Mouse (Mus musculus) kidney, embryonic 15.5 days (tissue): ENCODE data around the gene Ap2a1. TPM values are rescaled to one million over a fixed set of nuclear protein-coding genes. Genes with fewer than 3 reads are reported as not detected.

ENCODE experiments used
- ATAC-seq: fragments of 200-750 bp; cut with Nextera tagmentation; replicated peaks from 2 replicates; pipeline ENCODE4 v1.8.0; 2017; ENCODE audit warnings: moderate TSS enrichment; ENCODE audit not compliant: low FRiP score
- H3K27ac ChIP-seq: fragments of 300-500 bp; sonication (generic); 2 replicates; pipeline ENCODE4 v1.5.1; 2015; ENCODE audit warnings: mild to moderate bottlenecking, inconsistent platforms
- H3K27me3 ChIP-seq: fragments of 300-500 bp; sonication (generic); 2 replicates; pipeline ENCODE4 v1.6.1; 2015; ENCODE audit warnings: inconsistent platforms
- H3K36me3 ChIP-seq: fragments of 300-500 bp; sonication (generic); 2 replicates; pipeline ENCODE4 v1.6.1; 2015; ENCODE audit warnings: inconsistent platforms
- H3K4me1 ChIP-seq: fragments of 300-500 bp; sonication (generic); 2 replicates; pipeline ENCODE4 v1.6.1; 2015; ENCODE audit warnings: inconsistent platforms
- H3K4me2 ChIP-seq: fragments of 300-500 bp; sonication (generic); 2 replicates; pipeline ENCODE4 v1.6.1; 2015; ENCODE audit warnings: moderate library complexity, mild to moderate bottlenecking, inconsistent platforms
- H3K4me3 ChIP-seq: fragments of 300-500 bp; sonication (generic); replicated peaks from 2 replicates; pipeline ENCODE4 v1.5.1; 2015; ENCODE audit warnings: mild to moderate bottlenecking, inconsistent platforms
- H3K9ac ChIP-seq: fragments of 300-500 bp; sonication (generic); 2 replicates; pipeline ENCODE4 v1.6.1; 2015; ENCODE audit warnings: mild to moderate bottlenecking, inconsistent platforms
- H3K9me3 ChIP-seq: fragments of 300-500 bp; sonication (generic); replicated peaks from 2 replicates; pipeline ENCODE4 v1.6.1; 2016; ENCODE audit warnings: inconsistent platforms
- WGBS: fragments of 180-500 bp; shearing (Covaris S2); methylation state at CpG from one replicate; pipeline ENCODE4 v1.1.7; 2015; ENCODE audit warnings: mixed read lengths; 5-methylcytosine and 5-hydroxymethylcytosine counted together
- polyA plus RNA-seq: library from polyadenylated mRNA; unstranded; fragments of >200 nt; fragmentation: Nextera tagmentation; extraction: Ambion mirVana; gene quantifications from 2 replicates; pipeline ENCODE4 v1.2.1, GENCODE M21; 2015

Ap2a1 gene
- polyA plus RNA-seq, 1 experiment from 2014 or later = 79.1 TPM

DNA sequence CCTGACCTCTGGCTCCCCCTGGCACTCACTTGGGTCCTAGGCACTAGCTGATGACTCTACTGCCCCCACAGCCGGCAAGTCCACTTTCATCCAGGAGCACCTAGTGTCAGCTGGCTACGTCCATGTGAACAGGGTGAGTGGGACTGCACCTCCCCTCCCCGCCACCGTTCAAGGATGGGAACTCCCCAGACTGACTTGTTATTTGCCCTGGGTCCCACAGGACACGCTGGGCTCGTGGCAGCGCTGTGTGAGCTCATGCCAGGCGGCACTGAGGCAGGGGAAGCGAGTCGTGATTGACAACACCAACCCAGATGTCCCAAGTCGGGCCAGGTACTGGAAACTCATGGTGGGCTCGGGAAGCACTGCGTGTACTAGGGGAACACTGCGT, 67.9 kb downstream of the Ap2a1 start:
- ATAC-seq = no peak
- peak overlapping the region; percentile 75 for H3K27ac ChIP-seq
- H3K4me2 ChIP-seq = no peak overlapping the region
- H3K9me3 ChIP-seq = no peaks in the 10 kb centered on the region
- peaks cover 51% of the 10 kb centered on the region for H3K4me1 ChIP-seq
- H3K27me3 ChIP-seq = no peaks in the 10 kb centered on the region
- WGBS = 78% methylated on average over 14 of the region's 14 CpGs
- H3K4me3 ChIP-seq = no peak overlapping the region
- H3K9ac ChIP-seq = no peak overlapping the region
- peaks cover 66% of the 10 kb centered on the region for H3K36me3 ChIP-seq

DNA sequence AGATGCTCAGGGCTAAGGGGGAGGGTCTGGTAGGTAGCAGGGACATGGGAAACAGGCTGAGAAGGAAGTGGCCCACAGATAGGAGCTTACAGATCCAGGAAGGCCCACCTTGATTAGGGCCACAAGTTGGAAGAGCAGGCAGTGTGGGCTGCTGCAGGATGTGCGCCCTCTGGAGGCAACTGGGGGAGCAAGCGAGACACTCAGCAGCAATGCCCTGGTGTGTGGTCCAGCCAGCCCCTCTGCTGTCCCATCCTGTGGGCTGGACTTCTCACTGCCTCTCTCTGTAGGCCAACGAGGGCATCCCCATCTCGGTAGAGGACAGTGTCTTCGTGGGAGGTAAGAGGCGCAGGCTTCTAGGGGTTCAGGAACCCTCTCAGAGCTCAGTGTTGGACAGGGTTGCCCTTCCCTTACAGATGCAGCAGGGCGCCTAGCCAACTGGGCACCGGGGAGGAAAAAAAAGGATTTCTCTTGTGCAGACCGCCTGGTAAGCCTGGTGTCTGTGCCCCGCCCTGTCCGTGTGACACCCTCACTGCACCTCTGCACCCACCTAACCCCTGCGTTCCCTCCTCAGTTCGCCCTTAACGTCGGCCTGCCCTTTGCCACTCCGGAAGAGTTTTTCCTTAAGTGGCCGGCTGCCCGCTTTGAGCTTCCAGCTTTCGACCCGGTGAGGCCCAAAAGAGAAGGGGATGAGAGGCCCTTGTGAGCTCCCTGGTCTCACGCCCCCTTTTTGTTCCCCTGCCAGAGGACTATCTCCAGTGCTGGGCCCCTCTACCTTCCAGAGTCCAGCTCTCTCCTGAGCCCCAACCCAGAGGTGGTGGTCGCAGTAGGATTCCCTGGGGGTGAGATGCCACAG, 68.5 kb downstream of the Ap2a1 start:
- 0 out of 2 replicates have a peak overlapping the region, but pooled peaks have one; percentile 12 for H3K4me2 ChIP-seq
- H3K9me3 ChIP-seq = no peaks in the 10 kb centered on the region
- peaks cover 61% of the 10 kb centered on the region for H3K36me3 ChIP-seq
- peaks cover 51% of the 10 kb centered on the region for H3K4me1 ChIP-seq
- H3K9ac ChIP-seq = no peak overlapping the region
- peak overlapping the region; percentile 75 for H3K27ac ChIP-seq
- H3K4me3 ChIP-seq = peak overlapping the region; percentile 13; the same call in 1 of the 2 replicates
- peak; percentile 20; the same call in 1 of the 2 replicates for ATAC-seq
- WGBS = 55% methylated on average over 22 of the region's 22 CpGs
- no peaks in the 10 kb centered on the region for H3K27me3 ChIP-seq

DNA sequence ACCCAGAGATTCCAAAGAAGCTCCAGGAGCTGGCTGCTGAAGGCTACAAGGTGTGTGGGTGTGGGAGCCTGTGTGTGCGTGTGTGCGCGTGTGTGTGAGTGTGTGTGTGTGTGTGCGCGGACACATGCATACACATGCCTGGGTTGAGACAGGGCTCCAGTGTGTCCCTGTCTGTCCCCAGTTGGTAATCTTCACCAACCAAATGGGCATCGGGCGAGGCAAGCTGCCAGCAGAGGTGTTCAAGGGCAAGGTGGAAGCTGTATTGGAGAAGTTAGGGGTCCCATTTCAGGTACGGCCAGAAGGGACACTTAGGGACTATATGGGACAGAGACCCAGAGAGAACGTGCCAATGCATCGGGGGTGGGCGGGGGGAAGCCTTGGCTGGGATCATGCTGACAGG, 69.4 kb downstream of the Ap2a1 start:
- ATAC-seq = no peak
- 0 out of 2 replicates have a peak overlapping the region, but pooled peaks have one; percentile 16 for H3K27ac ChIP-seq
- 94% methylated on average over 11 of the region's 11 CpGs for WGBS

DNA sequence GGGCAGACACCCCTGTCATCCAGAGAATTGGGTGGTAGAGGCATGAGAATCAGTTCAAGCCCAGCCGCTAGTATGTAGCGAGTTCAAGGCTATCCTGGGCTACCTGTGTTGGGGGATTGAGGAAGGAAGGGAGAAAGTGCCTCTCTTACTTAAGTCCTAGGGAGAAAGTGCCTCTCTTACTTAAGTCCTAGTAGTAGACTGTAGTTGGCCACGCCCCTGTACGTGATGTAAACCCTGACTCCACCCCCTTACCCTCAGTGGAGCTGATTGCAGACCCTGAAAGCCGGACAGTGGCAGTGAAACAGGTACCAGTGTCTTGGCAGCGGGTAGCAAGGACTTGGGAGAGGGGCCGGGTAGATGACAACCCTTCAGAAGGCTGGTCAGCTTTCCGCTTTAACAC, 71.4 kb downstream of the Ap2a1 start:
- Histone ChIP-seq H3K27ac (peak overlapping the region; percentile 92), H3K4me1 (peaks cover 65% of the 10 kb centered on the region), H3K36me3 (peaks cover 36% of the 10 kb centered on the region), H3K4me2 (peak overlapping the region; percentile 81), H3K9ac (peak overlapping the region; percentile 70), H3K9me3 (no peaks in the 10 kb centered on the region), H3K27me3 (no peaks in the 10 kb centered on the region), H3K4me3 (peak overlapping the region; percentile 65)
- WGBS = 25% methylated on average over 8 of the region's 8 CpGs
- no peak for ATAC-seq

More for the DNA sequence above, 69.4 kb downstream of the Ap2a1 start:
- no peak overlapping the region for H3K9ac ChIP-seq
- H3K4me3 ChIP-seq = no peak overlapping the region
- H3K27me3 ChIP-seq = no peaks in the 10 kb centered on the region
- no peak overlapping the region for H3K4me2 ChIP-seq
- no peaks in the 10 kb centered on the region for H3K9me3 ChIP-seq
- peaks cover 51% of the 10 kb centered on the region for H3K4me1 ChIP-seq
- H3K36me3 ChIP-seq = peaks cover 52% of the 10 kb centered on the region

DNA sequence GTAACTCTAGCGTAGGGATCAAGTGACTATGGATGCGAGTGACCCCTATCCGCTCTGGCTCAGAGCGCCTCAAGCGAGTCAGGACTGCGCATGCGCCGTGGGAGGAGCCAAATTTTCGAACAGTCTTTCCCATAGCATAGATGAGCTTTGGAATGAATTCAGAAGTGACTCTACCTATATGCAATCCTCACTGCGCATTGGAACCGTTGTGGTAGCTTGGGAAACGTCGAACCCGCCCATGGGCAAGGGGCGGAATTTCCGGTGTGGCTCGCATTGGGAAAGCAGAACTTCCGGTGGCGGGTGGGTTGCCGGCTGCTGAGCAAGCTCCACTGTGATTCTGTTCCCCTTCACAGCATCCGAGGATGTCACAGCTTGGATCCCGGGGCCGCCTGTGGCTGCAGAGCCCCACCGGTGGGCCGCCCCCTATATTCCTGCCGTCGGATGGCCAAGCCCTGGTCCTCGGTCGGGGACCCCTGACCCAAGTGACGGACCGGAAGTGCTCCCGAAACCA, 72.2 kb downstream of the Ap2a1 start, which contains the start of gene Pnkp:
Gene Pnkp, plus strand, starts transcription at position 98 of the 511 bp plus-strand sequence.
- Histone ChIP-seq H3K27ac (peak within 1 kb of the TSS; percentile 92), H3K36me3 (peaks cover 35% of the 10 kb centered on the region), H3K4me1 (peaks cover 72% of the 10 kb centered on the region), H3K27me3 (no peaks in the 10 kb centered on the region), H3K9me3 (no peaks in the 10 kb centered on the region), H3K4me2 (peak within 1 kb of the TSS; percentile 81), H3K9ac (peak within 1 kb of the TSS; percentile 70), H3K4me3 (peak within 1 kb of the TSS; percentile 65)
- WGBS = under 1% methylated on average over 32 of the region's 32 CpGs
- peak; percentile 7; the same call in 1 of the 2 replicates for ATAC-seq

DNA sequence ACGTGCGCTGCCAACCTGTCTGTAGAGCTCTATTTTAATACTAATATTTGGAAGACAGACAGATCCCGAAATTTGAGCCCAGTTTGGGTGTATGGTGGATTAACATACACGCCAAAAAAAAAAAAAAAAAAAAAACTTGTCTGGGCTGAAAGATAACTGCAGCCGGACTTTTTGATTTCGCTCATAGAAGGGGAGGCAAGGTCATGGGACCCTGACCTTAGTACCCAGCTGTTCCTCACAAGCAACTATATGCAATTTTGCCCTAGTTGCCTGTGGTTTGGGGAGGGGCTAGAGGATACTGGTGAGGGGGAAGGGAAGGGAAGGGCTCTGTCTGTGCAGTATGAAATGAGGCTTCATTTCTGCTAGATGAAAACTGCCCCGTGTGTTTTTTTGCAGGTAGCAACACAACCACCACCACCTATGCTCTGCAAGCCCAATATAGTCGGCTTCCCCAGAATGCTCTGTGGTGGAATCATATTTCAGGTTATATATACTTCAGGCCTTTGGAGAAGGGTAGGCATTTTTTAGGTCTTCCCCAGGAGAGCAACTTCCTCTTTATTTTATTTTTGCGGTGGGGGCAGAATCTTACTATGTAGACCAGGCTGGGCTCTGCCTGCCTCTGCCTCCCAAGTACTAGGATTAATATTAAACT, 72.9 kb downstream of the Ap2a1 start:
- Histone ChIP-seq H3K4me3 (peak overlapping the region; percentile 65), H3K27ac (peak overlapping the region; percentile 92), H3K9ac (peak overlapping the region; percentile 70), H3K27me3 (no peaks in the 10 kb centered on the region), H3K4me1 (peaks cover 73% of the 10 kb centered on the region), H3K4me2 (peak overlapping the region; percentile 81), H3K36me3 (peaks cover 32% of the 10 kb centered on the region), H3K9me3 (no peaks in the 10 kb centered on the region)
- 64% methylated on average over 9 of the region's 9 CpGs for WGBS
- no peak for ATAC-seq

DNA sequence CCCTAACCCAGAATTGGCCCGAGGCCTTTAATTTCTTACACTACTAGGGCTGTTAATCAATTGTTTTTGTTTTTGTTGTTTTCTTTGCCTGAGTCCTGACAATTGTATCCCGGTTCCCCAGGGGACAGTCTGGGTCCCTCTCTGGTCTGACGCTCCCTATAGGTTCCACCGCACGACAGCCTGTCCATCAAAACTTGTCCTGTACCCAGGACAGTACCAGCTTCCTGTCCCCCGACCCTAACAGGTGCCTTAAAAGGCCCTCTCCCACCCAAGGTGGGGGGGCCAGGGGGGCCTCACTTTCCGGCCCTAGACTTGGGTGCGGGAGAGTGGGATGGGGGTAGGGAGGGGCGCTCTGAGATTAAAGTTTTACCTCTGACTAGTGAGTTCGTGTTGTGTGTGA, 74.3 kb downstream of the Ap2a1 start:
- H3K27me3 ChIP-seq = no peaks in the 10 kb centered on the region
- peak overlapping the region; percentile 99 for H3K27ac ChIP-seq
- peaks cover 32% of the 10 kb centered on the region for H3K36me3 ChIP-seq
- peak overlapping the region; percentile 96 for H3K4me2 ChIP-seq
- H3K4me1 ChIP-seq = peaks cover 73% of the 10 kb centered on the region
- WGBS = 27% methylated on average over 10 of the region's 10 CpGs
- no peaks in the 10 kb centered on the region for H3K9me3 ChIP-seq
- H3K9ac ChIP-seq = peak overlapping the region; percentile 63
- no peak for ATAC-seq
- peak overlapping the region; percentile 58 for H3K4me3 ChIP-seq

DNA sequence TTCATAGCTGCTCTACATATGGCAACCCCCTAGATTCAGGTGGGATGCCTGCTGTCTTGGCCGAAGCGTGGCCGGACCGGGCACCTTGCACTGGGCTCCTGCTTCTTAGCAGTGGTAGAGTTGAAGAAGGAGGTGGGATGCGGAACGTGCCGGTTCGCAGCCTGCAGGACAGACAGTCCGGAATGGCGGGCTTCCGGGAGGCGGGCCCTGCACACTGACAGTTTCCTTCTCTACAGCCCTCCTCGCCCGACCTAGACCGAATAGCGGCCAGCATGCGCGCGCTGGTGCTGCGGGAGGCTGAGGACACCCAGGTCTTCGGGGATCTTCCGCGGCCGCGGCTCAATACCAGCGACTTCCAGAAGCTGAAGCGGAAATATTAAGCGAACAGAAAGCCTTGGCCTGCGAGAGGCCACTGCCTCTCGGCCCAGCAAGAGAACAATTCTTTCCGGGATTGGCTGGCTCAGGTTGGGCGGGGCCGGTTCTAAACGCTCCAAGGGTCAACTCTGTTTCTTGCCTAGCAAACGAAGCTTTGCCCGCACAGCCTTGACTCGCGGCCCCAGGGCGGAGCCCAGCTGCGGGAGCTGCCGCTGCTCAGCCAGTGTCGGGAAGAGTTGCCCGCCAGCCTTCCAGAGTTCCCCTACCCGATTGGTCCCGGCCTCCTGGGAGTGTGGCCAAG, 74.8 kb downstream of the Ap2a1 start:
- Histone ChIP-seq H3K36me3 (peaks cover 26% of the 10 kb centered on the region), H3K9ac (peak overlapping the region; percentile 63), H3K27me3 (no peaks in the 10 kb centered on the region), H3K9me3 (no peaks in the 10 kb centered on the region), H3K4me2 (peak overlapping the region; percentile 96), H3K27ac (peak overlapping the region; percentile 99), H3K4me1 (peaks cover 73% of the 10 kb centered on the region), H3K4me3 (peak overlapping the region; percentile 58)
- 2% methylated on average over 45 of the region's 45 CpGs for WGBS
- peak; percentile 57 for ATAC-seq

DNA sequence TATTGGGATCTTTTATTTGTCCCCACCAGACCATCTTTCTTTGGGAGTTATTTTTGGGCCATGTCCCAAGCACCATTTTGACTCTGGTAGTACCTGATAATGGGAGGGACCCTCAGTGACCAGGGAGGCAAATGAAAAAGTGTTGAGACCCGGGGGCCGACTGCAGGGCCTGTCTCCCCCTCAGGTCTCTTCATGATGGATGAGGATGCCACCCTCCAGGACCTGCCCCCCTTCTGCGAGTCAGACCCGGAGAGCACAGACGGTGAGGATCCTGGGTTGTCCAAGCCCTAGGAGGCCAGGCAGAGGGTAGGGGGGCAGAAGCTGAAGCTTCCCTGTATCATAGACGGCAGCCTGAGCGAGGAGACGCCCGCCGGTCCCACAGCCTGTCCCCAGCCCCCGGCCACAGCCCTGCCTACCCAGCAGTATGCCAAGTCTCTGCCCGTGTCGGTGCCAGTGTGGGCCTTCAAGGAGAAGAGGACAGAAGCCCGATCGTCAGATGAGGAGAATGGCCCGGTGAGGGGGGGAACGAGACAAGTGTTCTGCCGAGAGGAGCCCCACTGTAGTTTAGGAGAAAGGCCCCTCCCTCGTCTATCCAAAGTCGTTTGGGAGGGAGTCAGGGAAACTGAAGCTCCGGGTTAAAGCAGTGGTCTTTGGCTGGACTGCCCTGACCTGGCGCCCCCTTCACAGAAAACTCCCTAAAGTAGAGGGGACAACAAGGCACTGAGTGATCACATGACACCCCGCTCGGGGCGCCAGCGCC, 75.5 kb downstream of the Ap2a1 start:
- Histone ChIP-seq H3K27ac (peak overlapping the region; percentile 99), H3K36me3 (peaks cover 21% of the 10 kb centered on the region), H3K27me3 (no peaks in the 10 kb centered on the region), H3K4me3 (peak overlapping the region; percentile 58), H3K9me3 (no peaks in the 10 kb centered on the region), H3K4me2 (peak overlapping the region; percentile 96), H3K9ac (peak overlapping the region; percentile 63), H3K4me1 (peaks cover 73% of the 10 kb centered on the region)
- 23% methylated on average over 26 of the region's 26 CpGs for WGBS
- no peak; the same call in 1 of the 2 replicates for ATAC-seq

DNA sequence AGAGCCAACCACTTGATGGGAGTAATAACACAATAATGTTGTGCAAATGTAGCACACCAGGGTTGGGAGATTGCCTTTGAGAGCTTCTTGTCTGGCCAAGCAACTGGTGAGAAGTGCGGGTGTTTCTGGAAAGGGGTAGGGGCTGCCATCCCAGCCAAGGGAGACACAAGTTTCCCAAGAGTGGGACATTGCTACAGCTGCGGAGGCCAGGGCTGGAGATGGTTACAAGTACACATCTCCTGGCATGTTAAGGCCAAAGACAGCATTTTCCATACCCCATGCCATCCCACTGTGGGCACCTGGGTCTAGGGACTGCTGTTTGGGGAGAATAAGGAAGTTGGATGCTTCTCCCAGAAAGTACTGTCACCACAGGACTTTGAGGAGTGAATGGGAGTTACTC, 76.2 kb downstream of the Ap2a1 start:
- no peak overlapping the region for H3K27ac ChIP-seq
- peak overlapping the region; percentile 63; the same call in 1 of the 2 replicates for H3K9ac ChIP-seq
- peaks cover 19% of the 10 kb centered on the region for H3K36me3 ChIP-seq
- H3K9me3 ChIP-seq = no peaks in the 10 kb centered on the region
- no peak overlapping the region for H3K4me2 ChIP-seq
- no peaks in the 10 kb centered on the region for H3K27me3 ChIP-seq
- 93% methylated on average over 2 of the region's 2 CpGs for WGBS
- H3K4me1 ChIP-seq = peaks cover 68% of the 10 kb centered on the region
- ATAC-seq = no peak
- peak overlapping the region; percentile 58 for H3K4me3 ChIP-seq
